Mouse (Mus musculus) heart, adult 2 months (tissue): ENCODE data around the gene Gm853. TPM values are rescaled to one million over a fixed set of nuclear protein-coding genes. Genes with fewer than 3 reads are reported as not detected.
A peak's percentile ranks its signal among the peaks of the same experiment; 100 is the strongest.

Source experiments
- DNase-seq, 2 experiments: peaks; one replicate each; pipeline ENCODE4 v3.0.0; 2021
- H3K27ac ChIP-seq: fragments of 200-600 bp; 2 replicates; pipeline ENCODE4 v1.8.1; 2022
- H3K27me3 ChIP-seq: fragments of 200-500 bp; 2 replicates; pipeline ENCODE4 v1.6.1; 2012; ENCODE audit warnings: mild to moderate bottlenecking, low read length, inconsistent platforms, mixed read lengths; ENCODE audit not compliant: control insufficient read depth, insufficient read depth
- H3K36me3 ChIP-seq: fragments of 200-500 bp; 2 replicates; pipeline ENCODE4 v1.6.1; 2012; ENCODE audit warnings: low read length, inconsistent platforms; ENCODE audit not compliant: control insufficient read depth, insufficient read depth
- H3K4me1 ChIP-seq: fragments of 200-500 bp; 2 replicates; pipeline ENCODE4 v1.6.1; 2011; ENCODE audit warnings: low read length; ENCODE audit not compliant: control insufficient read depth, insufficient read depth
- H3K4me3 ChIP-seq: fragments of 200-600 bp; 2 replicates; pipeline ENCODE4 v1.8.1; 2022
- H3K79me2 ChIP-seq: fragments of 200-500 bp; replicated peaks from 2 replicates; pipeline ENCODE4 v1.6.1; 2012; ENCODE audit warnings: mild to moderate bottlenecking, inconsistent platforms, low read length, moderate library complexity, mixed read lengths; ENCODE audit not compliant: control insufficient read depth, insufficient read depth
- H3K9ac ChIP-seq: fragments of 200-500 bp; 2 replicates; pipeline ENCODE4 v1.6.1; 2012; ENCODE audit warnings: low read depth, mild to moderate bottlenecking, control low read depth, inconsistent platforms, low read length, mixed read lengths
- CTCF ChIP-seq: fragments of 200-600 bp; IDR thresholded peaks from 2 replicates; pipeline ENCODE4 v1.8.1; 2022; ENCODE audit warnings: antibody characterized with exemption, mild to moderate bottlenecking, moderate library complexity
- EP300 ChIP-seq: fragments of 200-500 bp; IDR thresholded peaks from 2 replicates; pipeline ENCODE4 v1.6.1; 2011; ENCODE audit warnings: low read depth, low read length, control low read depth; ENCODE audit not compliant: insufficient read depth
- POLR2A ChIP-seq: fragments of 200-500 bp; IDR thresholded peaks from 2 replicates; pipeline ENCODE4 v1.6.1; 2011; ENCODE audit warnings: mild to moderate bottlenecking, low read depth, low read length, control low read depth; ENCODE audit not compliant: insufficient read depth
- WGBS: fragments of 180-500 bp; shearing (Covaris S2); methylation state at CpG from one replicate; pipeline ENCODE4 v1.1.7; 2018; 5-methylcytosine and 5-hydroxymethylcytosine counted together
- intact Hi-C: fragments of 180-260 bp; cut with DNase I; formaldehyde crosslinking; loops from one replicate; pipeline ENCODE4 v1.15.1; 2025
- polyA plus RNA-seq: library from polyadenylated mRNA; depleted of rRNA; stranded (reverse); fragments of >200 nt; gene quantifications from 2 replicates; pipeline ENCODE4 v1.2.3, GENCODE M21; 2012
- total RNA-seq, 2 experiments: library from RNA; stranded (reverse); gene quantifications; 2 replicates each; pipeline ENCODE4 v1.2.3; 2021

Gm853 gene
- total and polyA plus RNA-seq, 3 experiments = not detected

- no peak for TF ChIP-seq CTCF
- no peak for TF ChIP-seq POLR2A
- TF ChIP-seq EP300 = no peak
- no peaks in the 10 kb centered on the region for H3K27me3 ChIP-seq
- intact Hi-C loops = no loop called here
- H3K9ac ChIP-seq = no peak overlapping the region
- no peak overlapping the region for H3K27ac ChIP-seq
- H3K4me3 ChIP-seq = no peak overlapping the region
- H3K4me1 ChIP-seq = no peaks in the 10 kb centered on the region
- H3K79me2 ChIP-seq = no peaks in the 10 kb centered on the region
- 71% methylated on average over 7 of the region's 7 CpGs for WGBS
- no peak for DNase-seq
- no peaks in the 10 kb centered on the region for H3K36me3 ChIP-seq
Measured at GRCm38 (mm10) chr4:130212421-130212820, 9.8 kb downstream of the Gm853 start.

- H3K36me3 ChIP-seq = no peaks in the 10 kb centered on the region
- intact Hi-C loops = no loop called here
- H3K4me3 ChIP-seq = no peak overlapping the region
- DNase-seq = no peak
- WGBS = 80% methylated on average over 2 of the region's 2 CpGs
- TF ChIP-seq POLR2A = no peak
- no peak for TF ChIP-seq EP300
- TF ChIP-seq CTCF = no peak
- H3K79me2 ChIP-seq = no peaks in the 10 kb centered on the region
- no peaks in the 10 kb centered on the region for H3K27me3 ChIP-seq
- H3K27ac ChIP-seq = no peak overlapping the region
- H3K4me1 ChIP-seq = no peaks in the 10 kb centered on the region
- no peak overlapping the region for H3K9ac ChIP-seq
Measured at GRCm38 (mm10) chr4:130211870-130212269, 10.3 kb downstream of the Gm853 start.

- Histone ChIP-seq H3K27me3 (no peaks in the 10 kb centered on the region; the same call in 1 of the 2 replicates), H3K36me3 (no peaks in the 10 kb centered on the region), H3K9ac (peak overlapping the region; percentile 25; the same call in 1 of the 2 replicates), H3K79me2 (no peaks in the 10 kb centered on the region), H3K27ac (no peak overlapping the region), H3K4me1 (no peaks in the 10 kb centered on the region), H3K4me3 (peak overlapping the region; percentile 41)
- 11% methylated on average over 35 of the region's 35 CpGs for WGBS
- intact Hi-C loops = loop anchor here (1.0 to 5.0 kb wide), 4 partner anchors 47 to 678 kb away; no protein-coding TSS in a partner anchor
- peak; percentile 76 to 89 for DNase-seq
- TF ChIP-seq POLR2A (no peak), CTCF (peak; percentile 100; the same call in 1 of the 2 replicates), EP300 (peak; percentile 88; the same call in 1 of the 2 replicates)
Measured at GRCm38 (mm10) chr4:130198694-130199670, 23.2 kb downstream of the Gm853 start.

GRCm38 (mm10) chr4:130196542-130196941 is 25.7 kb downstream of the Gm853 start:
- WGBS = 39% methylated on average over 7 of the region's 8 CpGs
- DNase-seq = no peak
- Histone ChIP-seq H3K4me3 (no peak overlapping the region), H3K4me1 (no peaks in the 10 kb centered on the region), H3K79me2 (no peaks in the 10 kb centered on the region), H3K27me3 (no peaks in the 10 kb centered on the region; the same call in 1 of the 2 replicates), H3K36me3 (no peaks in the 10 kb centered on the region), H3K27ac (no peak overlapping the region), H3K9ac (no peak overlapping the region)
- intact Hi-C loops = loop anchor here (5.0 kb wide), 2 partner anchors 141 to 681 kb away; no protein-coding TSS in a partner anchor
- TF ChIP-seq POLR2A (no peak), EP300 (no peak), CTCF (no peak)

GRCm38 (mm10) chr4:130195924-130196323 is 26.3 kb downstream of the Gm853 start:
- Histone ChIP-seq H3K79me2 (no peaks in the 10 kb centered on the region), H3K4me1 (no peaks in the 10 kb centered on the region), H3K9ac (no peak overlapping the region), H3K36me3 (no peaks in the 10 kb centered on the region), H3K27me3 (no peaks in the 10 kb centered on the region; the same call in 1 of the 2 replicates), H3K27ac (no peak overlapping the region), H3K4me3 (no peak overlapping the region)
- DNase-seq = no peak
- WGBS = 68% methylated on average over 13 of the region's 13 CpGs
- intact Hi-C loops = loop anchor here (5.0 kb wide), 2 partner anchors 141 to 681 kb away; no protein-coding TSS in a partner anchor
- no peak for TF ChIP-seq POLR2A
- no peak for TF ChIP-seq CTCF
- TF ChIP-seq EP300 = no peak
